Comparison of ENCODE assay signal across 10 mouse cellular contexts in the genomic region with DNA sequence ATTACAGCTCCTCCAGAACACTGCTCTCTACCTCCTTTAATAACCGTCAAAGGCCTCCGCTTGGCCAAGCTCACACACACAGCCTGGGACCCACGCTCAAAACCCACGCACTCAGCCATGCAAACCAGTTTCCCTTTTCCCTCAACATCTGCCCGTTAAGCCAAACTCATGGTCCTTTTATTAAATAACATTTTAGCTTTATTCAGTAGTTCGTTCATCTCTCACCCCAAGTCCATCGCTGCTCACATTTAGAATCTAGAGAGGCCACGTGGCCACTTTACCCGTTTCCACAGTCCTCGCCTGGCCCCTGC. TPM values are rescaled to one million over a fixed set of nuclear protein-coding genes. Genes with fewer than 3 reads are reported as not detected.
DNase-seq lines count a peak whose midpoint lies in the region; ATAC-seq and TF ChIP-seq lines count a peak whose summit lies in the region.
"Had no signal": no experiment of that assay in that cellular context is flagged by ENCODE, and none has a peak within 500 bp of the region (broad histone marks: within the 10 kb centered on the region; RNA-seq: fewer than 3 reads in every experiment).

No protein-coding gene starts in this region.

- peaks cover 62% of the 10 kb centered on the region for H3K27me3 ChIP-seq in heart, embryonic 11.5 days (ENCODE audit: control insufficient read depth, insufficient read depth, low read length)
- H3K27me3 ChIP-seq in thymus, adult 2 months (ENCODE audit: control insufficient read depth, insufficient read depth, low read length) = peaks cover 2% of the 10 kb centered on the region; the same call in 1 of the 2 replicates
- H3K27me3 ChIP-seq in liver, embryonic 12.5 days (replicated peaks) = peaks cover 100% of the 10 kb centered on the region

- peak overlapping the region; percentile 53 for H3K4me3 ChIP-seq in heart, embryonic 11.5 days (ENCODE audit: low read depth, low read length)
- peak overlapping the region; percentile 35 for H3K4me3 ChIP-seq in thymus, adult 2 months (ENCODE audit: control insufficient read depth, insufficient read depth, low read length)
- peak overlapping the region; percentile 48 for H3K4me3 ChIP-seq in liver, embryonic 12.5 days

- WGBS in heart, embryonic 11.5 days (ENCODE audit: insufficient replicate concordance) = 20% methylated on average over 10 of the region's 10 CpGs
- 42% methylated on average over 10 of the region's 10 CpGs for WGBS in thymus, adult 2 months
- 16% methylated on average over 10 of the region's 10 CpGs for WGBS in liver, embryonic 12.5 days (ENCODE audit: insufficient replicate concordance)

- no peaks in the 10 kb centered on the region for H3K36me3 ChIP-seq in heart, embryonic 11.5 days (ENCODE audit: control insufficient read depth, insufficient read depth, low read length)
- no peaks in the 10 kb centered on the region for H3K36me3 ChIP-seq in thymus, adult 2 months (ENCODE audit: control insufficient read depth, insufficient read depth, low read length)
- no peaks in the 10 kb centered on the region for H3K36me3 ChIP-seq in liver, embryonic 12.5 days

- no peak for TF ChIP-seq CTCF in thymus, adult 2 months (IDR thresholded peaks at IDR 0.05; ENCODE audit: borderline replicate concordance, control insufficient read depth, extremely low read depth, insufficient read depth, low read length, poor library complexity)

- no peak for TF ChIP-seq POLR2A in thymus, adult 2 months (IDR thresholded peaks at IDR 0.05; ENCODE audit: control insufficient read depth, extremely low read depth, insufficient read depth, low read length, poor library complexity)

- intact Hi-C loops in heart, postnatal 14 days (cut with DNase I) = loop anchor here (10.0 kb wide), 1 partner anchor 224 kb away; no protein-coding TSS in a partner anchor

- no peak for DNase-seq in heart, postnatal 14 days
- DNase-seq in thymus, adult 2 months = no peak
- no peak for DNase-seq in thymus, postnatal 14 days
- no peak for DNase-seq in adrenal gland, adult 18-20 months (ENCODE audit: low spot score in 2 of 2)
- DNase-seq in c-Kit-positive CD71-positive TER-119-positive erythroid progenitor cells, embryonic 14.5 days (ENCODE audit: low spot score) = no peak
- DNase-seq: cerebellum, adult 8-10 months had no signal

- no peaks in the 10 kb centered on the region for H3K9me3 ChIP-seq in heart, embryonic 11.5 days (replicated peaks; ENCODE audit: control insufficient read depth, low read length)
- no peaks in the 10 kb centered on the region for H3K9me3 ChIP-seq in liver, embryonic 12.5 days (replicated peaks)

- H3K9ac ChIP-seq in heart, embryonic 11.5 days (ENCODE audit: low read depth, low read length) = peak overlapping the region; percentile 53
- H3K9ac ChIP-seq in liver, embryonic 12.5 days = no peak overlapping the region

- ATAC-seq in heart, embryonic 11.5 days (replicated peaks; ENCODE audit: insufficient number of reproducible peaks, low FRiP score, low TSS enrichment) = no peak
- no peak for ATAC-seq in liver, embryonic 12.5 days
- ATAC-seq in megakaryocyte progenitor cell, adult 5-6 weeks (replicated peaks; ENCODE audit: poor library complexity) = no peak

- H3K4me1 ChIP-seq in heart, embryonic 11.5 days (ENCODE audit: control insufficient read depth, insufficient read depth, low read length) = peaks cover 47% of the 10 kb centered on the region
- H3K4me1 ChIP-seq in thymus, adult 2 months (replicated peaks; ENCODE audit: control insufficient read depth, insufficient read depth, low read length) = peaks cover 32% of the 10 kb centered on the region
- peaks cover 54% of the 10 kb centered on the region for H3K4me1 ChIP-seq in liver, embryonic 12.5 days

- H3K4me2 ChIP-seq in heart, embryonic 11.5 days = peak overlapping the region; percentile 80
- peak overlapping the region; percentile 71 for H3K4me2 ChIP-seq in liver, embryonic 12.5 days

- H3K27ac ChIP-seq in heart, embryonic 11.5 days (ENCODE audit: low read depth, low read length) = no peak overlapping the region
- no peak overlapping the region for H3K27ac ChIP-seq in thymus, adult 2 months (ENCODE audit: control insufficient read depth, insufficient read depth, low read length)
- H3K27ac ChIP-seq in liver, embryonic 12.5 days = no peak overlapping the region

RNA-seq across cellular contexts. Expression of a gene that starts 3.0 kb away (rescaled TPM):
- polyA plus RNA-seq in heart, embryonic 11.5 days (2014; fragmentation: Nextera tagmentation; extraction: Ambion mirVana) = 3.7 and 4.4 TPM in 2 replicates
- total RNA-seq in heart, postnatal 14 days (2021) = 10 to 100 TPM in 1 of 2 experiments, 1 to 10 TPM in 1; 8.6 to 13.8 TPM
- 5.2 and 6.6 TPM in 2 replicates for polyA plus RNA-seq in thymus, adult 2 months (2012; rRNA removed)
- polyA plus RNA-seq in liver, embryonic 12.5 days (2016; fragmentation: Nextera tagmentation; extraction: Ambion mirVana) = 1.5 and 1.8 TPM in 2 replicates
- not detected in 2 replicates for total RNA-seq in megakaryocyte progenitor cell, adult 5-6 weeks (2015)
- not detected in 2 replicates for total RNA-seq in megakaryocyte progenitor cell, adult 5-6 weeks (2017)
- 10 to 100 TPM in 1 of 2 experiments, 1 to 10 TPM in 1; 9.3 to 10.0 TPM for total RNA-seq in adrenal gland, adult 18-20 months (2021)

RNA-seq across cellular contexts. Expression of a gene that starts 4.2 kb away (rescaled TPM):
- not detected in 2 replicates for polyA plus RNA-seq in heart, embryonic 11.5 days (2014; fragmentation: Nextera tagmentation; extraction: Ambion mirVana)
- total RNA-seq in heart, postnatal 14 days (2021) = not detected
- not detected in 2 replicates for polyA plus RNA-seq in thymus, adult 2 months (2012; rRNA removed)
- polyA plus RNA-seq in liver, embryonic 12.5 days (2016; fragmentation: Nextera tagmentation; extraction: Ambion mirVana) = not detected in 2 replicates
- not detected in 2 replicates for total RNA-seq in megakaryocyte progenitor cell, adult 5-6 weeks (2015)
- not detected in 2 replicates for total RNA-seq in megakaryocyte progenitor cell, adult 5-6 weeks (2017)
- not detected for total RNA-seq in adrenal gland, adult 18-20 months (2021)
- total RNA-seq: layer of hippocampus, postnatal 10 days had no signal

RNA-seq across cellular contexts. Expression of a gene that starts 5.5 kb away (rescaled TPM):
- polyA plus RNA-seq in heart, embryonic 11.5 days (2014; fragmentation: Nextera tagmentation; extraction: Ambion mirVana) = 11.5 and 12.4 TPM in 2 replicates
- total RNA-seq in heart, postnatal 14 days (2021) = 1 to 10 TPM; 2.4 to 3.3 TPM
- polyA plus RNA-seq in thymus, adult 2 months (2012; rRNA removed) = 14.8 and 15.1 TPM in 2 replicates
- 15.7 and 16.5 TPM in 2 replicates for polyA plus RNA-seq in liver, embryonic 12.5 days (2016; fragmentation: Nextera tagmentation; extraction: Ambion mirVana)
- 11.7 and 11.8 TPM in 2 replicates for total RNA-seq in megakaryocyte progenitor cell, adult 5-6 weeks (2015)
- total RNA-seq in megakaryocyte progenitor cell, adult 5-6 weeks (2017) = 12.5 and 12.7 TPM in 2 replicates
- 10 to 100 TPM; 10.5 to 10.8 TPM for total RNA-seq in adrenal gland, adult 18-20 months (2021)

RNA-seq across cellular contexts. Expression of a gene that starts 7.4 kb away (rescaled TPM):
- polyA plus RNA-seq in heart, embryonic 11.5 days (2014; fragmentation: Nextera tagmentation; extraction: Ambion mirVana) = 0.23 TPM in 1 of 2 replicates, not detected in the other
- total RNA-seq in heart, postnatal 14 days (2021) = not detected
- polyA plus RNA-seq in thymus, adult 2 months (2012; rRNA removed) = not detected in 2 replicates
- polyA plus RNA-seq in liver, embryonic 12.5 days (2016; fragmentation: Nextera tagmentation; extraction: Ambion mirVana) = 0.30 and 0.48 TPM in 2 replicates
- not detected in 2 replicates for total RNA-seq in megakaryocyte progenitor cell, adult 5-6 weeks (2015)
- 0.14 TPM in 1 of 2 replicates, not detected in the other for total RNA-seq in megakaryocyte progenitor cell, adult 5-6 weeks (2017)
- not detected for total RNA-seq in adrenal gland, adult 18-20 months (2021)
- total RNA-seq: layer of hippocampus, postnatal 10 days had no signal

RNA-seq across cellular contexts. Expression of a gene that starts 12.7 kb away (rescaled TPM):
- polyA plus RNA-seq in heart, embryonic 11.5 days (2014; fragmentation: Nextera tagmentation; extraction: Ambion mirVana) = 0.63 and 0.97 TPM in 2 replicates
- total RNA-seq in heart, postnatal 14 days (2021) = 1 to 10 TPM; 2.3 to 3.2 TPM
- polyA plus RNA-seq in thymus, adult 2 months (2012; rRNA removed) = 3.6 and 4.3 TPM in 2 replicates
- 0.19 TPM in 1 of 2 replicates, not detected in the other for polyA plus RNA-seq in liver, embryonic 12.5 days (2016; fragmentation: Nextera tagmentation; extraction: Ambion mirVana)
- total RNA-seq in megakaryocyte progenitor cell, adult 5-6 weeks (2015) = not detected in 2 replicates
- total RNA-seq in megakaryocyte progenitor cell, adult 5-6 weeks (2017) = not detected in 2 replicates
- total RNA-seq in adrenal gland, adult 18-20 months (2021) = under 1 TPM; 0.66 to 0.99 TPM

Comparison
In these comparisons a context has a peak if more than half of its experiments do, and no peak if none do; other contexts are left out.
1. RNA of a gene that starts 3.0 kb away (total RNA-seq): 8.6 to 13.8 TPM in heart, postnatal 14 days and 9.3 to 10.0 TPM in adrenal gland, adult 18-20 months; not detected in megakaryocyte progenitor cell, adult 5-6 weeks; every median in the first group is over 4 times any median in the second.
2. Peak in every context shown above with its lines, with median percentiles within 50 percentile points of each other: H3K4me3 ChIP-seq.